Mouse (Mus musculus) large intestine, adult 2 months (tissue): ENCODE data around the gene Mcf2l. TPM values are rescaled to one million over a fixed set of nuclear protein-coding genes. Genes with fewer than 3 reads are reported as not detected.
A peak's percentile ranks its signal among the peaks of the same experiment; 100 is the strongest.

ENCODE experiments used
- DNase-seq: peaks from one replicate; pipeline ENCODE4 v3.0.0-alpha.2; 2012; ENCODE audit warnings: low read depth, low spot score
- WGBS: fragments of 180-500 bp; shearing (Covaris S2); methylation state at CpG from one replicate; pipeline ENCODE4 v1.1.7; 2018; 5-methylcytosine and 5-hydroxymethylcytosine counted together
- polyA plus RNA-seq: library from polyadenylated mRNA; depleted of rRNA; stranded (reverse); fragments of >200 nt; gene quantifications from 2 replicates; pipeline ENCODE4 v1.2.3, GENCODE M21; 2012; rRNA removed

Mcf2l gene
- polyA plus RNA-seq, 1 experiment: 14.1 TPM

DNA sequence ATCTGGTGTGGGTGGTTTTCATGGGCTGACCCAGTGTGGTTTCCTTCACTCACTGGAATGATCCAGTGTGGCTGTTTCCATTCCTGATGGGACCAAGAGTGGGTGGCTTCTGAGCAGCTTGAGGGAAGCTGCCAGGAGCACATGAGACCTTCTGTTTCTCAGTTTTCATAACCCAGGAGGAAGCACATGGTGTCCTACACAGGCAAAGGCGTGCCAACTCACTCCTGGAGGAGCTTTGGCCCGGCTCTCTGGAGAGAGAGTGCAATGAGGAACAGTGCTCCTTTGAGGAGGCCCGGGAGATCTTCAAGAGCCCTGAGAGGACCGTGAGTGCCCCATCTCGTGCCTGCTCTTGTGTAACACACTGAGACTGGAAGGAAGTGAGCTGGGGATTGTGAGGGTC is 154.9 kb downstream of the Mcf2l start:
- 32% methylated on average over 5 of the region's 5 CpGs for WGBS
- no peak for DNase-seq

DNA sequence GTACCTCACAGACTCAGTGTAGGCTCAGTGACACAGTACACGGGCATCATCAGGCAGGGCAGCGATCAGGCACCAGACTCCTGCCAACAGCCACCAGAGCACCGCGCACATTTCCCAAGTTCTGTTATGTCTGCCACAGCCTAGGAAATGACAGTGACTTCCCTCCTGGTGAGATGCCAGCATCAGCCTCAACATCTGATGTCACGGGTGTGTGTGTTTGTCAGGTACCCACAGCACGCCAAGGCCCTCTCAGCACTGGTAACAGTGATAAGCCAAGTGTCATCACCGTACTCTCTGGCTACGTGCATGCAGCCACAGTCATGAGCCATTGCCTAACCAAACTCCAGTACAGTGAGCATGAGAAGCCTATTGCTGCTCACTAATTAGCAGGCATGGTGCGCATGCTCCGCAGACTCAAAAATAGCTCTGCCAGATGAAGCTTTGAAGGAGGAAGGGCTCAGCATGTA is 162.8 kb downstream of the Mcf2l start:
- no peak for DNase-seq
- WGBS: 82% methylated on average over 10 of the region's 10 CpGs

DNA sequence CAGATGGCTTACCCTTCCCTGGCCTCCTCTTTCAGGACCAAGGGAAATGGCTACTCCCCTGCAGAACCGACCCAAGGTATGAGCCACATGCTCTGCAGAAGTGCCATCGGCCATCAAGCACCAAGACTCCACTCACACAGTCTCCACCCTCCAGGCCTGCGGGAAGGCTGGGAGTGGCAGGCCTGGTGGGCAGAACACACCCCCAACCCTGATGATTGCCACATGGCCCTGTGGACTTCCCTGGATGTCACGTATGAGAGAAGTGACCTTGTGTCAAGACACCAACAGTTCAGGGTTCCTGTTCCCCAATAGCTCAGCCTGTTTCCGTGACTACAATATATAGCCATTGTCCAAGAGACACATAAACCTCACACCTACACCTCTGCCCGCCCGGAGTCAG is 163.4 kb downstream of the Mcf2l start, which contains the start of gene F10:
Gene F10 (plus strand): TSS at position 294 of the 400 bp plus-strand sequence.
- DNase-seq: no peak
- 55% methylated on average over 7 of the region's 7 CpGs for WGBS

DNA sequence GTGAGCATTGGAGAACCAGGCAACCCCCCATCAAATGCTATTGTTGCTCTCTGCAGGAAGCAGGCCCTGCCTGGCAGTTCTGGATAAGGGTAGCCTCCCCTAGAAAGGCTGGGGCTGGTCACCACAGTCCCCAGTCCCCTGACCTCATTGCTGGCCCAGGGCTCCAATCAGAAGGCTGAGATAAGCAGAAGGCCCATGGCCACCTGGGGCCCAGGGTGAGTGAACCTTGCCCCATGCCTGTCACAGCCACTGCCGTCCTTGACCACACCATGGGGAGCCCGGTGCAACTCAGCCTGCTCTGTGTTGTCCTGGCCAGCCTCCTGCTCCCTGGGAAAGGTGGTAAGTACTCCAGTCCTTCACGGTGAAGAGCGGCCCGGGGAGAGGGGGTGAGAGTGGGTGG is 164.0 kb downstream of the Mcf2l start:
- WGBS: 38% methylated on average over 5 of the region's 5 CpGs
- no peak for DNase-seq

DNA sequence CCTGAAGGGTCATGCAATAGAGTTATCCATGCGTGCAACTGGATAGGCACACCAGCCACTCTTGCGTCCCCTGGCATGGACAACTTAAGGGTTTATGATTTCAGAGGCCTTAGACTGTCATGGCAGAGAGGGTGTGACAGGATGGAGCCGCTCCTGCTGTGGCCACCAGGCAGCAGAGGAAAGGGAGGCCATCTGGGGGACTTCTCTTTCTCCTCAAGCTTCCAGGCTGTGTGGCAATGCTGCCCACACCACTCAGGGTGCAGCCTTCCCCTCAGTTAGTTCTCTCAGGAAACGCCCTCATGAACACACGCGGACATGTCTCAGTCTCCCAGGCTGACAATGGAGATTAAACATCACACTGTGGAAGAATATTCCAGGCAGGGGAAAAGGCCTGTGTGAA is 165.4 kb downstream of the Mcf2l start:
- DNase-seq: no peak
- WGBS: 74% methylated on average over 6 of the region's 6 CpGs

DNA sequence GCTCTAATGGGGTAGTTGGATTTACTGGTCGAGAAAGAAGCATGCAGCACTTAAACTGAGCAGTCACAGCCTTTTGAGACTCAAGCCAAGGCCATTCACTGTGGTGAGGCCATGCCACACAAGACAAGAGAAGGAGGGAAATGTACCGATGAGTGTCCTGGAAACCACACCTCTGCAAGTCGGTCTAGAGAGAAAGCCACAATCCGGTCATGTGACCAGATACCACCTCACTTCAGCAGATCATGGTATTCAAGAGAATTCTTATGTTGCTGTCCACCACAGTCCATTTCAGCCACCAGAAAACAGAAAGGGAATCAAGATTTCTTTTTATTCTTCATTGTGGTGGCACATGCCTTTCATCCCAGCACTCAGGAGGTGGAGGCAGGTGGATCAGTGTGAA is 167.9 kb downstream of the Mcf2l start:
- 70% methylated on average over 4 of the region's 4 CpGs for WGBS
- DNase-seq: no peak

DNA sequence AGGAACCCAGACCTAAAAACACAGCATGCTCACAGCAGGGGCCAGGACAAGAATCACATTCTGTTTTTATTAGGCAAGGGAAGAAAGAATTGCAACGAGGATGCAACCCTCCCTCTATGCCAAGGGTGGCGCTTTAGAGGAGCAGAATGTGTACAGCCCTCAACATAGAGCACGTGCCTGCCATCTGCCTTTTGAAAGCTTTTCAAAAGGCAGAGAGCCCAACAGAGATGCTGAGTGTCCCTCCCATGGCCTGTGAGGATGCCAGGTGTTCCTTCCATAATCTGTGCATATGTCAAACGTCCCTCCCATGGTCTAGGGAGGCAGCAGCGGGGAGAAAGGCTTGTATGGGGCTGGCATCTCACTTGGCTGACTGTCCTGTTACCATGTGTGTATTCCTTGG is 174.0 kb downstream of the Mcf2l start:
- no peak for DNase-seq
- WGBS: 51% methylated on average over 5 of the region's 5 CpGs

DNA sequence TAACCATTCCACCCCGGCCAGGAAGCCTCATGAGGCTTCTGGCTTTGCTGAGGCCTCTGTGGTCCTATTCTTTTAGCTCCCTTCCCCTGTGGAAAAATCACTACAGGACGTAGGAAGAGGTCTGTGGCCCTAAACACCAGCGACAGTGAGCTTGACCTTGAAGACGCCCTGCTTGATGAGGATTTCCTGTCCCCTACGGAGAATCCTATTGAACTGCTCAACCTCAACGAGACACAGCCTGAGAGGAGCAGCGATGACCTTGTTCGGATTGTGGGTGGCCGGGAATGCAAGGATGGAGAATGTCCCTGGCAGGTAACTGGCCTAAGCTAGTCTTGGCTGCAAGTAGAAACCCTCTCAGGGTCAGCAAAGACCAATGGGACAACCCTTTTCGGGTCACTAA is 176.9 kb downstream of the Mcf2l start:
- 83% methylated on average over 10 of the region's 10 CpGs for WGBS
- no peak for DNase-seq

DNA sequence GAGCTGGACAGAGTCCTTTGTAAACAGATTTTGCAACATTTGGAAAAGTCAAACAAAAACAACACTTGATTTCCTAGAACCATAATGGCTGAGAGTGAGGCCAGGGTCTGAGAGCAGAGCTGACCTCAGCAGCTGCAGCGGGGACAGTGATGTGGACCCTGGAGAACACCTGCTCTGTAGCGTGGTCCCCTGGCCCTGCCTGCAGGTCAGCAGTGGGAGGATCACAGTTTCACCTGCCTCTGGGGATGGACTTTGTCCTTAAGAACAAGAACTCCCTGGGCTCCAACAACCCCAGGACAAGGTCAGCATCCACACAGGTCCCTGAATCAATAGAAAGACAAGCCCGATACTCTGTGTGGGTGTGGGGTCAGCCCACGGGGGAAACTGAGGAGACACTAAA is 183.7 kb downstream of the Mcf2l start:
- WGBS: 48% methylated on average over 4 of the region's 4 CpGs
- no peak for DNase-seq

DNA sequence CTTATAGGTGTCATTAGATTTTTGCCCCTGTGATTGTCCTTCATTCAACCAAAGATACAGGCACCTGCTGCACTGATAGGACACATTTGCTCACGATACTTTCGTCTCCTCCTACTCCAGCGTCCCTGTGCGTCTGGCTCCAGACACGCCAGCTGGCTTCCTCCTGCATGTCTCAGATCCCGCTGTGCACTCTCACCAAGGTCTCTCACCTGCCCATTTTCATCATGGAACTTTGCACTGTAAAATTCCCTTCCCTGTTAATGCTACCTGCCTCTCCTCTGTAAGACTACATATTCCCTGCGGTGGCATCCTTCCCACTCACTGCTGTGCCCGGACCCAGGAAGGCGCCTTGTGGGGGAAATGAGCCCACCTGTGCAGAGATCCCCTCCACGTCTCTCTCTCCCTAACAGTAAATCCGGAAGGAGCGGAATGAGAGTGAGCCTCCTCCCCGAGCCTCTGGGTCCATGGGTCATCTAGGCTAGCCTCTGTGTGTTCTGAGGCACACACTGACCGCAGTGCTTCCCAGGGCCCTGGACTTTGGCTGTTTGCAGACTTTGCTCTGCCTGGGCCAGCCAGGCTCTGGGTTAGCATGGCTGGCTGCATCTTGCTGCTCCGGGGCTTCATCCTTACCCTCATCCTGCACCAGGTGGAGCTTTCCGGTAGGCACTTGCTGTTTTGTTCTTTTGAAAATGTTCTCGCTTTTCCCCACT is 187.0 kb downstream of the Mcf2l start, which contains the start of gene Proz:
Gene Proz (plus strand): TSS at position 474 of the 710 bp plus-strand sequence.
- peak; percentile 25 for DNase-seq
- 45% methylated on average over 17 of the region's 17 CpGs for WGBS

DNA sequence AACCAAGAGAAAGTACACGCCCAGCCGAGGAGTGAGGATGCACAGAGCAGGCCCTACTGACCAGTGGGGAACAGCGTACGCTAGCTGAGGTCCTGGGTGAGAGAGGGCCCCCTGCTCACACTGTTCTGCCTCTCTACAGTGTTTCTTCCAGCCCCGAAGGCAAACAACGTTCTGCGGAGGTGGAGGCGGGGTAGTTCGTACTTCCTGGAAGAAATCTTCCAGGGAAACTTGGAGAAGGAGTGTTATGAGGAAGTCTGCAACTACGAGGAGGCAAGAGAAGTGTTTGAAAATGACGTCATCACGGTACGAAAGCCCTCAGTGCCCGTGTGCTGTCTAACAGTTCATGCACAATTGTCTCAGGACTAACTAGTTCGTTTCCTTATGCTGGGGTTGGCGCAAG is 189.5 kb downstream of the Mcf2l start:
- 31% methylated on average over 16 of the region's 16 CpGs for WGBS
- DNase-seq: peak; percentile 25

Other genes with a start within 250 kb of the Mcf2l start
- 25.6 and 34.0 TPM in 2 replicates for gene Tubgcp3, start 201.6 kb upstream of the Mcf2l start, polyA plus RNA-seq
- 10.7 and 13.1 TPM in 2 replicates for gene Atp11a, start 116.8 kb upstream of the Mcf2l start, polyA plus RNA-seq
- 0.12 and 0.23 TPM in 2 replicates for gene F7, start 152.2 kb downstream of the Mcf2l start, polyA plus RNA-seq
- gene F10, start 163.5 kb downstream of the Mcf2l start, polyA plus RNA-seq: 0.05 and 0.29 TPM in 2 replicates
- 4.2 and 8.8 TPM in 2 replicates for gene Proz, start 187.1 kb downstream of the Mcf2l start, polyA plus RNA-seq
- gene Pcid2, start 231.7 kb downstream of the Mcf2l start, polyA plus RNA-seq: 18.2 and 18.7 TPM in 2 replicates
- 24.2 and 30.9 TPM in 2 replicates for gene Cul4a, start 231.8 kb downstream of the Mcf2l start, polyA plus RNA-seq